Mouse (Mus musculus): ENCODE results near the gene Atp8b4.
"Not testable (repeated sequence)": the region's sequence is repeated elsewhere in the genome, so short reads cannot be mapped to it uniquely, and the experiment has no call there.

Atp8b4 gene

GRCm38 (mm10) chr2:126495832-126496695 is 4.4 kb downstream of the Atp8b4 start:
- DNase-seq (ENCODE audit: low spot score) = no peak

DNA sequence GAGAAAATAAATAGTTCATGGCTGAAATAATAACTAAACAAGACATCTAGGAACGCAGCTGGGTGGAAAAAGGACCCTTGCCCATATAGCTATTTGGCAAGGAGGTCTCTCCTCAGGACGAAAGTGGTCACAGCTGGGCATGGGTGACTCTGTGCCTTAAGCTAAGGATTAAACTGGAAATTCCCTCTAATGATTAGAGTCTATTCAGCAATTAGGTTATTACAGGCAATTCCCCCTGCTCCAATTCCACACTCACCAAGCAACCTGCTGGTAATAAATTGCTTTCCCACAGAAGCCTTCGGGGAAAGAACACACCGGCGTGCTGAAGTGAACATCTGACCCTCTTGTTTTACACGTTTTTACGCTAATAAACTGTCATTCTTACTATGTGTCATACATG is 5.2 kb downstream of the Atp8b4 start:
- no peak for DNase-seq (ENCODE audit: low spot score)

DNA sequence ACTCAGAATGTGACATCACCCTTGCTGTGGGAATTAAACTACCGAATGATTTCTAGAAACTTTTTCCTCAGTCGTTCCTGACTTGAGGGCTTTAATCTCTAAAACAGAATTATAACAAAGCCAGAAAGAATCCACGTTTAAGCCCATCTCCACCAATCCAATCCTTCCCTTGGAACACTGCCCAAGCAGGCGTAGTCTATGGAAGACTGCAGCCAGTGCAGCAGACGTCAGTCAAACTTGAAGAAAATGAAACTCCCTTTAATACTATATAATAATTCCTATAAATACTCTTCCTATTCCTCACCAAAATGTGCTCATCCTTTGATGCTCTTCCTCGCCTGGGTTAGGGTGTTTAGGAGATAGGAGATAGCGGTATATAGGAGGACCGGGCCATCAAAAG is 7.2 kb downstream of the Atp8b4 start:
- DNase-seq (ENCODE audit: low spot score) = no peak

DNA sequence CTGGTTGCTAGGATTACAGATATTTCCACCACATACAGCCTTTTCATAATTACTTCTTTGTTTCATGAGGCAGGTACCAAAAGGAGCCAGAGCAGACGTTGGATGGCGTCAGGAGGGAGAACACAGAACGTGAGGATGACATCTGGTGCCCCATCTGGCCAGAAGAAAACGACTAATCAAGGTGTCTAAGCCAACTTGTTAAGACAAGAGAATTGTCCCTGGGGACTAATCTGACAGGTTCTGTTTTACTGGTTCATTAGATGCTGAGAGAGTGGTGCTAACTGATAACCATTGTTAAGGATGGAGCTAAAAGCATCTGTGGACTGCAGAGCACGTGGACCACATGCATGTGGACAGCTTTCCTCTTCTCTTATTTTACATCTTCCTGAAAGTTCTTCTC is 7.8 kb downstream of the Atp8b4 start:
- DNase-seq (ENCODE audit: low spot score) = no peak

DNA sequence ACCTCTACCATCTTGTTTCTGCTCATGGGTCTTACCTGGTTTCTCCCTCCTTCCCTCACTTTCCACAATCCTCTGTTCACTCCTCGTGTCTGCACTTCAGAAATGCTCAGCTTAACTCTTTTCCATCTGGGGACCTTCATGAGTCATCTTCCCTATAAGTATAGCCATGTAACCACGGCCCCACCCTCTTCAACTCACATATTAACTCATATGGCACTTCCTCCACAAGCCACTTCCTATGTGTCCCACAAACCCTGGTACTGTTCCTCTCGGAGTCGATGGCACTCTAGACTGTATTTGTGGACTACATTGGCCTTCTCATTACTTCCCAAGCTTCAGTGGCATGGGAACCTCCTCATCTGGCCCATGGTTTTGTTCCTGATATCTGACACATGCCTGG is 9.0 kb downstream of the Atp8b4 start:
- no peak for DNase-seq (ENCODE audit: low spot score)

DNA sequence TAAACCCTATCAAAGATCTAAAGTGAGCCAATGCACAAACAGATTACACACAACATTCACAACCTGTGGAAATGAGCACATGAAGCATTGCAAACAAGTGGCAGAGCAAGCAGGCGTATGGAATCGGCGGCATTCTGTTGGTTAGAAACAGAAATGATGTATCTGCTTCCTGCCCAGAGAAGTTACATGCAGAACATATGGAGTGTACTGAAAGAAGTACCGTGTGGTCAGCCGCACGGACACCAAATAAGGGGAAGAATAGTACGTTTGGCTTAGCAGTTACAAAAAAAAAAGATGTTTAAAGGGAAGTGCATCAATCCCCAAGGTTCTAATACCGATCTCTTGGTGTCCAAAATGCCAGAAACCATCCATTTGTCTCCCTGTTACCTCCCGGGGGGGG is 9.9 kb downstream of the Atp8b4 start:
- DNase-seq (ENCODE audit: low spot score) = no peak

GRCm38 (mm10) chr2:126485262-126486017 is 15.0 kb downstream of the Atp8b4 start:
- DNase-seq (ENCODE audit: low spot score) = no peak

DNA sequence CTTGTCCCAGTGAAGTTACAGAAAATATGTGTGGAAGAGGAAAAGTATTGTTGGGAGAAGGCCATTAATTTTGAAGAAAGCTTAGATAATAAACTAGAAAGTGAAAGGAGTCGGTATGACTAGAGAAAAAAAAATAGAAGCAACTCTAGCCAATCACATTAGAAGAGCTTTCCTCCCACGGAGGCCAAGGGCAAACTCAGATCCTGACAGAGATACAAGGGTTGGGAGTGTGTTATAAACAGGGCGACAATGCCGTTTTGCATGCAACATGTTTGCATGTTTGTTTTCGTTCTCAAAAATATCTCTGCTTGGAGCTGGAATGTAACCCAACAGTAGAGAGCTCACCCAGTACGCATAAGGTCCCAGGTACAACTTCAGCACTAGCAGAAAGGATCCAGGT is 17.1 kb downstream of the Atp8b4 start:
- DNase-seq (ENCODE audit: low spot score) = no peak

DNA sequence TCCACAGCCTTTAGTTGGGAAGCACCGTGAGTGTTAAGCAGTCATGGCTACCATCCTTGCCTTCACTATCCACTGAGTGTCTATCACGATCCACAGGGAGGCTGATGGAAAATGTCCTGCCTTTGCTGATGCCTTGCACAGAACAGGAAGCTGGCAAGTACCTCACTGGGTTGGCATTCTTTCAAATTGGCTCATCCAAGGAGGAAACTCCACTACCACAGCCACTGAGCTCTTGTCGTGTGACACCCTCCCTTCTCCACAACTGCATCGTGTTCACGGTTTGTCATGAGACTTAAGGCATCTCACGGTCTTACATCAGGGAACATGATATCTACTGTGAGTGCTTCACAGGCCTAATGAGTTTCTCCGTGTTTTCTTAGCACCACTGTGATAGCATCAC is 22.9 kb downstream of the Atp8b4 start:
- no peak for DNase-seq (ENCODE audit: low spot score)

DNA sequence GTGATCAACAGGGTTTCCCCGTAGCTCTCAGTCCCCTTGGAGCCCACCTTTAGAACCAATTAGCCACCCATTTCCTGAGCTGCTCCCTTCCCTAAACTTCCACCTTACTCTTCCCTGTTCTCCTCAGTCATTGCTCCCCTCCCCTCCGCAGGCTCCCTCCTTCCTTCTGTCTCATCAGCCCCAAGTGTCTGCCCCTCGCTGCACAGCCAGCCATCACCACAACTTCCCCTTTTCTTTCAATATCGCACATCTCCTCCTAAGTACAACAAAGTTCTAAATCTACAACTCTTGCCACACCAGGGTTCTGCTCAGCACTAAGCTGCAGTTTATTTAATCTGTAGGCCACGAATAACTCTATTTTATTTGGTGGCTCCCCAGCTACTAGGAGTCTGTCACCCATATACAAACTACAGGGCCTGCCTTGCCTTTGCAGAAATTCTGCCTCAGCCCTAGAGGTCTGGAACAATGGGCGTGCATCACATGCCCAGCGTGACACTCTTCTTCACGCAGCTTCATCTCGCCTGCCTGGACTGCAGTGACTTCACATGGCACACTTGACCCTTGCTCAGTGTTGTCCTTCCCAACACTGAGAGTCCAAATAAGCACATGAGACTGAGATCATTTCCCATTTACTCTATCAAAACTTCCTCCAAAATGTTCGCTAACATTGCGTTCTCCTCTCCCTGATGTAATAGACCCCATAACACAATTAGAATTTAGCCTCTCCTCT is 24.6 kb downstream of the Atp8b4 start:
- DNase-seq (ENCODE audit: low spot score) = no peak

- DNase-seq (ENCODE audit: low spot score) = no peak
Measured at GRCm38 (mm10) chr2:126474019-126474418, 26.5 kb downstream of the Atp8b4 start.

GRCm38 (mm10) chr2:126472836-126473235 is 27.6 kb downstream of the Atp8b4 start:
- no peak for DNase-seq (ENCODE audit: low spot score)

DNA sequence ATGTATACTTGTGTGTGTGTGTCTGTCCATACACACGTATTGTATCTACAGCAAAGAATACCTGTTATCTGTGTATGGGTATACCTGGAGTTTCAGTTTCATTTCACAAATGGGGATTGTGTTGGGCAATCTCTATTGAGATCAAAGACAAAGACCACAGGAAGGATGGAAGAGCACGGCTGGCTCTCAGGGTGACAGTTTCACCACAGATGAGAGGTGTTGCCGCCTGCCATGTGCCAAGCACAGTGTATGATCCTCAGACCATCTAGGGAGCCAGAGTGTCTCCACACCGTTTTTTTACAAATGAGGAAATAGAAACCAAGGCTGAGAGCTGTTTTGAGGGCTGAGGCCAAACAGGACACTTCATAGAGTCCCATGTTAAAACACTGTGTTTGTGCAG is 32.7 kb downstream of the Atp8b4 start:
- no peak for DNase-seq (ENCODE audit: low spot score)

GRCm38 (mm10) chr2:126466391-126467134 is 33.9 kb downstream of the Atp8b4 start:
- no peak for DNase-seq (ENCODE audit: low spot score)

DNA sequence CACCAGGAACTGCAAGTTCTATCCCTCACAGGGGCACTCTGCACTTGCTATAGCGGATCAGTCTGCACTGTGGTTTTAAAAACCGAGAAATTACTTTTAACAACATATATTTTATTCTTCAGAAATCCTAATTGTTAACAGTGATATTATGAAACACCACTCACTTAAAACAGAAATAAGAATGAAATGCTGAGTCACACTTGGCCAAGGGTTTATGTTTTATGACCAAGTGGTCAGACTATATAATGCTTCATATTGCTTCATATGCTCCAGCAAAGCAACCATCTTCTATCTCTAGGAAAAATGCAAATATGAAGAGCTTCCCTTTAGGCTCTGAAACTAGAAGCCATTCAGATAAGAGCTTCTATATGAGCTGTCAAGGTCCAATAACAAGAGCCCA is 41.8 kb downstream of the Atp8b4 start:
- DNase-seq (ENCODE audit: low spot score) = no peak

- not testable (repeated sequence) for DNase-seq (ENCODE audit: low spot score)
Measured at GRCm38 (mm10) chr2:126457759-126458158, 42.7 kb downstream of the Atp8b4 start.

DNA sequence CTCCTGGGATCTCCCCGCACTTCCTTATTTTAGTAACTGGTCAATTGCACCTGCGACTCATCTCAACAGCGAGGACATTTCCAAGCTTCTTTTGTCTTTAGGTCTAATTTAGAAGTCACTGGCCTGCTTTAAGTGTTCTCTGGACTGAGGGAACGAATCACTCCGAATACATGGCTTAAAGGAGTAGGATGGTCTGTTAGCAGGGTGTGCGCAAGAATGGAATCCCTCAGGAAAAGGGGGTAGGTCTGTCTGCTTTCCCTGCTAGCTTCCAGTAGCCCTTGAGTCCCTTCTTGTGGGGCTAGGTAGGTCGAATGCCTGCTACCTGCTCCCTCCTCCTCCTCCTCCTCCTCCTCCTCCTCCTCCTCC is 49.6 kb downstream of the Atp8b4 start:
- no peak for DNase-seq (ENCODE audit: low spot score)

DNA sequence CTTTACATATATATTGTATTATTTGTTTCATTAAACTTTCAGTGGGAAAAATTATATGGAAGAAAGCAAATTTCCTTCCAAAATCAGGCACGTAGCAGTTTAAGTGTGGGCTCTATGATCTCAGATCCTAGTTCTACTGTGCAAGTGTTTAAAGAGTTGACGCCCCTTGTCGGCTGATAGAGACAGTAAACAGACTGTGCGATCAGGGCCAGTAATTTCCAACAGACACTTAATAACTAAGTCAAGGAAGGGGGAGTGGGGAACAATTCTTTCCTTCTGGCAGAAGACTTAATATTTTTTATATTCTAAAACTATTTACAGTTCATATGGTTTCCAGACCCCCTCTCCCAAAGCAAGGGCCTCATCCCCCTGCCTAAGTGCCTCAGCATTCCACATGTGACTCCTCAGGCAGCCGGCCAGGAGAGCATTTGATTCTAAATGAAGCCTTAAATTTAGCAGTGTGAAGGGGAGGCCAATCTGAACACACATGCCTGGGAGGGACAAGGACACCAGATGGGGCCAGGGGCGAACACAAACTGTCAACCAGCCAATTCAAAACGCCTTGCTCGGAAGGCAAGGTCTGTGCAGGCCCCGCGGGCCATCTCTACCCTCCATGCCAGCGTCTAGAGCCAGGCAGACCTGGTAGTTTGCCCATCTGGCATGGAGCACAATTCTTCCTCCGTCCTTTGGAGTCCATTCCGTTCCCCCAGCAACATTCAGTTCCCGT is 50.1 kb downstream of the Atp8b4 start:
- DNase-seq (ENCODE audit: low spot score) = peak; percentile 17

- no peak for DNase-seq (ENCODE audit: low spot score)
Measured at GRCm38 (mm10) chr2:126445039-126445438, 55.4 kb downstream of the Atp8b4 start.

- no peak for DNase-seq (ENCODE audit: low spot score)
Measured at GRCm38 (mm10) chr2:126441586-126441985, 58.9 kb downstream of the Atp8b4 start.

- no peak for DNase-seq (ENCODE audit: low spot score)
Measured at GRCm38 (mm10) chr2:126434712-126435111, 65.8 kb downstream of the Atp8b4 start.

All from urinary bladder, postnatal 14 days (tissue).